Mouse (Mus musculus) thymus, postnatal 25 days (tissue): ENCODE results near the gene Tmco5.
"Not testable (repeated sequence)": the region's sequence is repeated elsewhere in the genome, so short reads cannot be mapped to it uniquely, and the experiment has no call there.

Experiments
- DNase-seq: peaks from one replicate; pipeline ENCODE4 v3.0.0; 2022

The Tmco5 gene

GRCm38 (mm10) chr2:116923684-116924083 is 45.2 kb downstream of the Tmco5 start:
- no peak for DNase-seq

- no peak for DNase-seq
Measured at GRCm38 (mm10) chr2:116924292-116924691, 45.8 kb downstream of the Tmco5 start.

GRCm38 (mm10) chr2:116925230-116925629 is 46.7 kb downstream of the Tmco5 start:
- no peak for DNase-seq

- no peak for DNase-seq
Measured at GRCm38 (mm10) chr2:116932218-116932617, 53.7 kb downstream of the Tmco5 start.

GRCm38 (mm10) chr2:116934236-116934635 is 55.7 kb downstream of the Tmco5 start:
- DNase-seq, result not testable (repeated sequence)

GRCm38 (mm10) chr2:116934776-116935175 is 56.3 kb downstream of the Tmco5 start:
- no peak for DNase-seq

- no peak for DNase-seq
Measured at GRCm38 (mm10) chr2:116936371-116936770, 57.9 kb downstream of the Tmco5 start.

- DNase-seq, result no peak
Measured at GRCm38 (mm10) chr2:116937166-116937565, 58.7 kb downstream of the Tmco5 start.

- no peak for DNase-seq
Measured at GRCm38 (mm10) chr2:116941816-116942215, 63.3 kb downstream of the Tmco5 start.
